Mouse (Mus musculus) myocyte (in vitro differentiated cells): ENCODE data around the gene Apol8.

Experiments
- CEBPB ChIP-seq: IDR thresholded peaks from 2 replicates; pipeline ENCODE4 v1.6.1; 2011; ENCODE audit warnings: mild to moderate bottlenecking, moderate library complexity; ENCODE audit not compliant: poor library complexity, insufficient read depth, severe bottlenecking
- E2F4 ChIP-seq: IDR thresholded peaks from one replicate; pipeline ENCODE4 v1.6.1; 2011; ENCODE audit warnings: mild to moderate bottlenecking, control low read depth, moderate library complexity; ENCODE audit not compliant: insufficient read depth
- MAX ChIP-seq: IDR thresholded peaks from one replicate; pipeline ENCODE4 v1.6.1; 2011; ENCODE audit warnings: low read depth, mild to moderate bottlenecking, control low read depth
- MYOD1 ChIP-seq, 3 experiments: IDR thresholded peaks; one replicate each; pipeline ENCODE4 v1.6.1; 2011; ENCODE audit warnings: control low read depth in 2 of 3, low read depth in 2 of 3, mild to moderate bottlenecking in 2 of 3, moderate library complexity in 1 of 3; ENCODE audit not compliant: insufficient read length in 2 of 3, control insufficient read depth in 1 of 3
- MYOG ChIP-seq, 3 experiments: IDR thresholded peaks; one replicate each; pipeline ENCODE4 v1.6.1; 2011; ENCODE audit warnings: control low read depth in 2 of 3, low read depth in 2 of 3, mild to moderate bottlenecking in 2 of 3; ENCODE audit not compliant: insufficient read length in 2 of 3, control insufficient read depth in 1 of 3, insufficient read depth in 1 of 3
- POLR2A ChIP-seq: IDR thresholded peaks from one replicate; pipeline ENCODE4 v1.6.1; 2011; ENCODE audit warnings: low read depth, mild to moderate bottlenecking, control low read depth, moderate library complexity; ENCODE audit not compliant: insufficient read length
- POLR2AphosphoS2 ChIP-seq: IDR thresholded peaks from one replicate; pipeline ENCODE4 v1.6.1; 2011; ENCODE audit warnings: low read depth, control low read depth; ENCODE audit not compliant: insufficient read length
- REST ChIP-seq: IDR thresholded peaks from one replicate; pipeline ENCODE4 v1.6.1; 2011; ENCODE audit warnings: mild to moderate bottlenecking, control low read depth, moderate library complexity; ENCODE audit not compliant: insufficient read depth, insufficient read length
- SRF ChIP-seq: IDR thresholded peaks from one replicate; pipeline ENCODE4 v1.6.1; 2011; ENCODE audit warnings: low read depth; ENCODE audit not compliant: control insufficient read depth, insufficient read length
- TCF12 ChIP-seq: IDR thresholded peaks from one replicate; pipeline ENCODE4 v1.6.1; 2011; ENCODE audit warnings: mild to moderate bottlenecking, control low read depth; ENCODE audit not compliant: poor library complexity, insufficient read depth, severe bottlenecking
- USF1 ChIP-seq: IDR thresholded peaks from one replicate; pipeline ENCODE4 v1.6.1; 2011; ENCODE audit warnings: low read depth, mild to moderate bottlenecking, control low read depth, moderate library complexity

GRCm38 (mm10) chr15:77802992-77803391 lies 46.2 kb upstream of the Apol8 start:
- TF ChIP-seq MYOG (IDR thresholded peaks at IDR 0.05; ENCODE audit: control insufficient read depth in 1 of 3, insufficient read depth in 1 of 3, insufficient read length in 2 of 3, low read depth in 2 of 3) = no peak
- TF ChIP-seq POLR2A = no peak
- TF ChIP-seq USF1 = no peak
- TF ChIP-seq TCF12 = no peak
- no peak for TF ChIP-seq MAX
- no peak for TF ChIP-seq SRF
- TF ChIP-seq E2F4 = no peak
- peak; percentile 74 for TF ChIP-seq POLR2AphosphoS2
- TF ChIP-seq MYOD1 (IDR thresholded peaks at IDR 0.05; ENCODE audit: control insufficient read depth in 1 of 3, insufficient read length in 2 of 3, low read depth in 2 of 3) = no peak
- no peak for TF ChIP-seq CEBPB
- no peak for TF ChIP-seq REST
